Mouse (Mus musculus) forebrain, embryonic 11.5 days (tissue): ENCODE data around the gene Enox1. TPM values are rescaled to one million over a fixed set of nuclear protein-coding genes. Genes with fewer than 3 reads are reported as not detected.

Source experiments
- ATAC-seq: fragments of 200-750 bp; cut with Nextera tagmentation; replicated peaks from 2 replicates; pipeline ENCODE4 v1.8.0; 2017; ENCODE audit warnings: moderate TSS enrichment; ENCODE audit not compliant: low FRiP score
- DNase-seq: peaks from one replicate; pipeline ENCODE4 v3.0.0-alpha.2; 2017; ENCODE audit warnings: low spot score
- H3K27ac ChIP-seq: fragments of 300-500 bp; sonication (generic); 2 replicates; pipeline ENCODE4 v1.5.1; 2014; ENCODE audit warnings: low read depth, low read length
- H3K27me3 ChIP-seq: fragments of 300-500 bp; sonication (generic); 2 replicates; pipeline ENCODE4 v1.6.1; 2014; ENCODE audit warnings: mild to moderate bottlenecking, low read length, mixed read lengths; ENCODE audit not compliant: control insufficient read depth, insufficient read depth
- H3K36me3 ChIP-seq: fragments of 300-500 bp; sonication (generic); 2 replicates; pipeline ENCODE4 v1.6.1; 2014; ENCODE audit warnings: mild to moderate bottlenecking, low read length, moderate library complexity, mixed read lengths; ENCODE audit not compliant: control insufficient read depth, insufficient read depth
- H3K4me1 ChIP-seq: fragments of 300-500 bp; sonication (generic); replicated peaks from 2 replicates; pipeline ENCODE4 v1.6.1; 2014; ENCODE audit warnings: low read length, mixed read lengths; ENCODE audit not compliant: control insufficient read depth, insufficient read depth
- H3K4me2 ChIP-seq: fragments of 300-500 bp; sonication (generic); 2 replicates; pipeline ENCODE4 v1.6.1; 2014; ENCODE audit warnings: low read depth, mild to moderate bottlenecking, low read length, moderate library complexity, mixed read lengths; ENCODE audit not compliant: severe bottlenecking
- H3K4me3 ChIP-seq: fragments of 300-500 bp; sonication (generic); 2 replicates; pipeline ENCODE4 v1.5.1; 2014; ENCODE audit warnings: low read depth, low read length
- H3K9ac ChIP-seq: fragments of 300-500 bp; sonication (generic); 2 replicates; pipeline ENCODE4 v1.6.1; 2014; ENCODE audit warnings: low read length
- H3K9me3 ChIP-seq: fragments of 300-500 bp; sonication (generic); 2 replicates; pipeline ENCODE4 v1.6.1; 2016; ENCODE audit warnings: low read length, mixed read lengths; ENCODE audit not compliant: control insufficient read depth
- WGBS: fragments of 180-500 bp; shearing (Covaris S2); extraction: QIAGEN DNeasy Blood & Tissue Kit; methylation state at CpG from one replicate; pipeline ENCODE4 v1.1.7; 2014; 5-methylcytosine and 5-hydroxymethylcytosine counted together
- polyA plus RNA-seq: library from polyadenylated mRNA; unstranded; fragments of >200 nt; fragmentation: Nextera tagmentation; extraction: Ambion mirVana; gene quantifications from 2 replicates; pipeline ENCODE4 v1.2.1, GENCODE M21; 2014

Gene Enox1
- polyA plus RNA-seq, 1 experiment from 2014 or later: 22.6 TPM

DNA sequence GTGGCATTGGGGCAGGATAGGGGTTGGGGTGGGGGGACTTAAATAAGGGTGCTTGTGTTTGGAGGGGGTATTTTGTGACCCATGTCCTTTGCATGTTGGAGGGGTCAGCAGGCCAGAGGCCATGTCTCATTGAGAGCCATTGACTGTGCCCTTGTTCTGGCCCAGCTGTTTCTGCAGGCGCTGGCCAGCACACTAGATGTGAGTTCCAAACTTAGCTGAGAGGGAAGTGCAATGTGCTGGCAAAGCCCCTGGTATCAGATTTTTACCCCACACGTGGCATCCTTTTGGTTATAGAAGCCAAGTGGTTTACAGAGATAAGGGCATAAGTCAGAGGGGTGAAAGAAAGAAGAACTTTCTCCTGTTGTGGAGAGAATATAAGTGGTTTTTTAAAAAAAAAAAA, 218.5 kb downstream of the Enox1 start:
- H3K27ac ChIP-seq: no peak overlapping the region
- H3K4me3 ChIP-seq: no peak overlapping the region
- WGBS: 76% methylated on average over 2 of the region's 2 CpGs
- H3K9me3 ChIP-seq: no peaks in the 10 kb centered on the region
- no peak overlapping the region for H3K9ac ChIP-seq
- H3K27me3 ChIP-seq: no peaks in the 10 kb centered on the region
- no peak overlapping the region for H3K4me2 ChIP-seq
- no peak for ATAC-seq
- H3K4me1 ChIP-seq: peaks cover 5% of the 10 kb centered on the region; the same call in 1 of the 2 replicates
- no peak for DNase-seq
- H3K36me3 ChIP-seq: no peaks in the 10 kb centered on the region

DNA sequence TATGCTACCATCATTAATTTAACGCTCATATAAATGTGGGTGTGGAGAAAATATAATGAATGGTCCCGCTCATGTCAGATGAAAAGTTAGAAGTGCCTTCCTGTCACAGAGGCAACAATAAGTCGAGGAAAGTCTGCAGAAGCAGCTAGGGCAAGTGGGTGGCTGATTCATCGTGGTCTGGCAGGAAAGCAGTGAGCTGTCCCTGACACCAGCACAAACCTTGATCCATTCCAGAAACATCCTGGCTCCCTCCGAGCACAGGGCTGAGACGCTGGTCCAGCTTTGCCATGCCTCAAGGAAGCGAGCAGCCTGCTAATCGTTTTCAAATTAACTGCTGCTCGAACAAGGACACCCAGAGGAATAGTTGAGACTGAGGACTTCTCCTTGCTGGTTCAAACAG, 219.1 kb downstream of the Enox1 start:
- Histone ChIP-seq H3K4me1 (peaks cover 5% of the 10 kb centered on the region; the same call in 1 of the 2 replicates), H3K36me3 (no peaks in the 10 kb centered on the region), H3K4me3 (no peak overlapping the region), H3K9me3 (no peaks in the 10 kb centered on the region), H3K27ac (no peak overlapping the region), H3K27me3 (no peaks in the 10 kb centered on the region), H3K4me2 (no peak overlapping the region), H3K9ac (no peak overlapping the region)
- 79% methylated on average over 9 of the region's 9 CpGs for WGBS
- ATAC-seq (no peak), DNase-seq (no peak)

DNA sequence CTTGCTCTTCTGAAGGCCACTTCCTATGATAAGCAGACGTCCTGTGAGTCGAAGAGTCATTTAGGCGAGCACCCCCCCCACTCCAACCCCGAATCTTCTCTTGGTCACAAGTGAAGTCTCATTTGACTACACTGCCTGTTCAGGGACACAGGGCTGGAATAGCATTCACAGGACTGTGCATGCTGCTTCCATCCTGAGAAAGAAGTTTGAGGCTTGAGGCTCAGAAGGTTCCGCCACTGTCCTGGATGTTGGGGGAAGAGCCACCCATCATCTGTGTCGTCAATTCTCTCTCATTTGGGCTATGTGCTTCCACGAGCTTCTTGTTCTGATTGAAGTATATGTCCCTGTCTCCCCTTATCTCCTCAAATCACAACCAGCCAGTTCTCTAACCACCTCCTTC, 220.2 kb downstream of the Enox1 start:
- no peak for DNase-seq
- Histone ChIP-seq H3K4me2 (no peak overlapping the region), H3K36me3 (no peaks in the 10 kb centered on the region), H3K4me1 (peaks cover 12% of the 10 kb centered on the region), H3K4me3 (no peak overlapping the region), H3K9me3 (no peaks in the 10 kb centered on the region), H3K9ac (no peak overlapping the region), H3K27ac (no peak overlapping the region), H3K27me3 (no peaks in the 10 kb centered on the region)
- WGBS: 90% methylated on average over 7 of the region's 7 CpGs
- no peak for ATAC-seq

DNA sequence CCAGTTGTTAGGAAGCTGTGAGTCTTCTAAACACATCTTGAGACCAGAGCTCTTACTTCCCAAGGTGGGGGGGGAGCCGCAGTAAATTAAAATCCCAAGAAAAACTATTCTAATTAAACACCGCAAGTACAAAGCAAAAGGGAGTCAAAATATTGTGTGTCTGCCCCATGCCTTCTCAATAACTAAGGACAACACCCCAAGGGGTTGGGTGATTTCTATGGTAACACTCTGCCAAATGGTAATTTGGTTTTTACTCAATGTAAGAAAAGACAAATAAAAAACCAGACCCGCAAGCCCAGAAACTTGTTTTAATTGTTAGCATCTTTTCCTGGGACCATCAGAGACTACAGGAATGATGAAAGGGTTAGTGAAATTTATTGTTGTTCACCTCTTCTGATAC, 220.9 kb downstream of the Enox1 start:
- DNase-seq (no peak), ATAC-seq (no peak)
- WGBS: 38% methylated on average over 3 of the region's 3 CpGs
- H3K27ac ChIP-seq: no peak overlapping the region
- no peaks in the 10 kb centered on the region for H3K36me3 ChIP-seq
- H3K9ac ChIP-seq: no peak overlapping the region
- H3K9me3 ChIP-seq: no peaks in the 10 kb centered on the region
- no peaks in the 10 kb centered on the region for H3K27me3 ChIP-seq
- H3K4me1 ChIP-seq: peaks cover 16% of the 10 kb centered on the region
- H3K4me2 ChIP-seq: no peak overlapping the region
- no peak overlapping the region for H3K4me3 ChIP-seq

DNA sequence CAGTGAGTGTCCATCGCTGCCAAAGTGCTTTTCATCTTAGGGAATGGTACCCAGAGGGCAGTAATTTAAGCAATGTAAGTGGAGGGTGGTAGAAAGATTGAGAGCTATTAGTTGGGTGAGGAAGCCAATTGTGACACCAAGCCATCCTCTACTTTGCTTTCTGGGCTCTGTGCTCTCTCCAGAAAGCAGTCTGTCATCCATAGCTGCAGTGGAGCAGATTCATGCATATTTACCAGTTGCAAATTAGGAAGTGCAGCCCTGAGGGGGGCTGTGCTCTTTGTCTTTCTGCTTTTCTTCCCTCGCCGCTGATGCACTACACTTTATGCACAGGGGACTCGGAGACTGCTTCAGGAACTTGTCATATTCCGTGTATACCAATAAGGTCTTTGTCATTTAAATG, 221.3 kb downstream of the Enox1 start:
- Histone ChIP-seq H3K9ac (no peak overlapping the region), H3K4me2 (peak overlapping the region; percentile 8; the same call in 1 of the 2 replicates), H3K27me3 (no peaks in the 10 kb centered on the region), H3K27ac (0 out of 2 replicates have a peak overlapping the region, but pooled peaks have one; percentile 26), H3K36me3 (no peaks in the 10 kb centered on the region), H3K4me1 (peaks cover 16% of the 10 kb centered on the region), H3K4me3 (no peak overlapping the region), H3K9me3 (no peaks in the 10 kb centered on the region)
- WGBS: 23% methylated on average over 5 of the region's 5 CpGs
- DNase-seq: no peak
- ATAC-seq: peak; percentile 69

DNA sequence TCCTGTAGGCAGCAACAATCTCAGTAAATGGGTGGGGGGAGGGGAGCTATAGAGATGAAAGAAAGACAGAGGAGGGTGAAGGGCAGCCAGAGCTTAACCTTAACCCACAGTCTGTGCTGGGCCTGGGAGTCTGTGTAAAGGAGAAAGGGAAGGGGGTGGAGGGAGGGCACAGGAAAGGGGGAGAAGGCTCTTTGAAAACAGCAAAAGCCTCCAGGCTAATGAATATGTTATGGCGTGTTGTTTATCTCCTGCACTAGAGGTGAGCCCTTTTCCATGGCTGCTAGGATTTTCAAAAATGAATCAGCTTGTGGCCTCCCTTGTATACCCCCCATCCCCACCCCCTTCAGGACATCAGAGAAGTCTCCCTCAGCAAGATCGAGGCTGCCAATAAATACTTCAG, 225.0 kb downstream of the Enox1 start:
- no peak for DNase-seq
- Histone ChIP-seq H3K36me3 (no peaks in the 10 kb centered on the region), H3K9me3 (no peaks in the 10 kb centered on the region), H3K4me1 (peaks cover 20% of the 10 kb centered on the region), H3K27me3 (no peaks in the 10 kb centered on the region), H3K4me3 (no peak overlapping the region), H3K27ac (0 out of 2 replicates have a peak overlapping the region, but pooled peaks have one; percentile 34), H3K4me2 (0 out of 2 replicates have a peak overlapping the region, but pooled peaks have one; percentile 9), H3K9ac (no peak overlapping the region)
- 15% methylated on average over 2 of the region's 2 CpGs for WGBS
- ATAC-seq: peak; percentile 80

DNA sequence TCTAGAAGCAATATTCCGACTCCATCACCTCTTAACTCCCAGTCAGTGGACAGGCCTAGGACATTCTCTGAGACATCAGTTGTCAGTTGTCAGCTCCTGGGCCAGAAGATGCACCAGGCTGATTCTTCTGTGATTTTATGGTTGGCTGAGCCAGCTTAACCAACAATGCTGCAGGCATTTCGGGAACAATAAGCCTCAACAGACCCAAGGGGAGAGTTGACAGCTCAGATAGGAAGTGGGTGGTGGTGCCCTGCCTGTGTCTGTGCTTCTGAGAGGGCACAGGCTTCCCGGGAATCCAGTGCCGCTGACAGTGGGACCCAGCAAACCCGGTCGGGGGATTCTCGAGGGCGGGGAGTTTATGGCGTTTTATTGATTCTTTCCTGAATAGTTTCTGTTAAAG, 229.1 kb downstream of the Enox1 start:
- DNase-seq: no peak
- Histone ChIP-seq H3K4me2 (no peak overlapping the region), H3K36me3 (no peaks in the 10 kb centered on the region), H3K27me3 (no peaks in the 10 kb centered on the region), H3K4me3 (no peak overlapping the region), H3K9ac (no peak overlapping the region), H3K4me1 (peaks cover 16% of the 10 kb centered on the region), H3K27ac (no peak overlapping the region), H3K9me3 (no peaks in the 10 kb centered on the region)
- ATAC-seq: no peak
- WGBS: 41% methylated on average over 9 of the region's 9 CpGs

DNA sequence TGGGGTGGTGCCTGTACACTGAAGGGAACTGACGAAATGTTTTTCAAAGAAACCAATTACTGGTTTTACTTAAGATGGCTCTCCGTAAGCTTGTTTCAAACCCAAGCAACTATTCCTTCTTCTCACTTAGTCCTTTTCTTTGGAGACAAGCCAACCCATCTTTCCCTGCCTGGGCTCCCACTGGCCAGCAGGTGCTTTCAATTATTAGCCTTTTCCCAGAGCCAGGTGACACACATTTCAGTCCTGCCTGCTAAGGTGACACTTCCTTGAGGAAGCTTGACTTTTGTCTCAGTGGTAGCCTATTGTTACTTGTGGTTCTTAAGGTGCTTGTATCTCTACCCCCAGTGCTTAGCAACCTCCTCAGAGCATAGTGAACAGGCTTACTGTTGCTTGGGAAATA, 231.3 kb downstream of the Enox1 start:
- H3K4me2 ChIP-seq: no peak overlapping the region
- H3K4me3 ChIP-seq: no peak overlapping the region
- H3K27ac ChIP-seq: no peak overlapping the region
- no peak for DNase-seq
- no peak overlapping the region for H3K9ac ChIP-seq
- no peaks in the 10 kb centered on the region for H3K27me3 ChIP-seq
- no peaks in the 10 kb centered on the region for H3K9me3 ChIP-seq
- no peaks in the 10 kb centered on the region for H3K36me3 ChIP-seq
- no peak for ATAC-seq
- peaks cover 4% of the 10 kb centered on the region; the same call in 1 of the 2 replicates for H3K4me1 ChIP-seq
- WGBS: 91% methylated on average over 2 of the region's 2 CpGs

DNA sequence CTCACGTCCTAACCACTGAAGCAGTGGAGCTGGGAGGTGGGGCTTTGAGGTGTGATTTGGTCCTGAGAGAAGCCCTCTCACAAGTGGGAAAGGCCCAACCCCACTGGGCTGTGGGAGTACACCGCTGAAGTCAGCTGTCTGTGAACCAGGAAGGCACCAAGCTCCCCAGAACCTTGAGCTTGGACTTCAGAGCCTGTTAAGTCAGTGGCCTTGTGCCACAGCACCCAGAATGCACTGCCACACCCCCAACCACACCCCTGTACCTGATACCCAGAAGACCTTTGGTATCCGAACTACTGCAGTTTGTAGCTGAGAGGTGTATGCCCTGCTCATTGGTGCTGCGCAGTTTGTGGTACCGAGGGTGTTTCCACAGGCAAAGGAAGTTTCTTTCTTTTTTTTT, 232.7 kb downstream of the Enox1 start:
- H3K4me1 ChIP-seq: peaks cover 4% of the 10 kb centered on the region; the same call in 1 of the 2 replicates
- no peak overlapping the region for H3K4me2 ChIP-seq
- H3K9ac ChIP-seq: no peak overlapping the region
- 85% methylated on average over 5 of the region's 5 CpGs for WGBS
- ATAC-seq: no peak
- H3K27me3 ChIP-seq: no peaks in the 10 kb centered on the region
- no peaks in the 10 kb centered on the region for H3K36me3 ChIP-seq
- DNase-seq: no peak
- no peak overlapping the region for H3K27ac ChIP-seq
- H3K9me3 ChIP-seq: no peaks in the 10 kb centered on the region
- H3K4me3 ChIP-seq: no peak overlapping the region
